Mouse (Mus musculus): ENCODE data around the gene Idh2.

- TF ChIP-seq CTCF (IDR thresholded peaks at IDR 0.05) (no peak), POLR2A (IDR thresholded peaks at IDR 0.05; ENCODE audit: insufficient read depth, low read depth, low read length) (peak; percentile 54)
Measured at GRCm38 (mm10) chr7:80129278-80129677, 14.1 kb upstream of the Idh2 start.

Measured in heart, adult 2 months (tissue).